Mouse (Mus musculus): ENCODE results near the gene Fgd6. TPM values are rescaled to one million over a fixed set of nuclear protein-coding genes. Genes with fewer than 3 reads are reported as not detected.

Gene Fgd6
- polyA plus RNA-seq (2016; fragmentation: Nextera tagmentation; extraction: Ambion mirVana): 5.2 TPM in 2 replicates

GRCm38 (mm10) chr10:94035658-94036374 is at the start of gene Fgd6, which contains the start of gene Vezt:
Fgd6 (plus strand) TSS chr10:94036001.
Vezt (minus strand) TSS chr10:94035817.
- whole genome bisulfite sequencing: under 1% methylated on average over 77 of the region's 77 CpGs
- no peaks in the 10 kb centered on the region for H3K9me3 ChIP-seq (replicated peaks)

GRCm38 (mm10) chr10:93994136-93994535 is 41.7 kb upstream of the Fgd6 start:
- H3K36me3 ChIP-seq: peaks cover 78% of the 10 kb centered on the region
- 97% methylated on average over 10 of the region's 10 CpGs for WGBS
- H3K4me3 ChIP-seq: no peak overlapping the region
- H3K4me1 ChIP-seq: no peaks in the 10 kb centered on the region
- H3K9me3 ChIP-seq (replicated peaks): no peaks in the 10 kb centered on the region
- H3K4me2 ChIP-seq (replicated peaks): no peak overlapping the region
- H3K9ac ChIP-seq: no peak overlapping the region
- H3K27me3 ChIP-seq: no peaks in the 10 kb centered on the region
- H3K27ac ChIP-seq: no peak overlapping the region
- no peak for ATAC-seq (ENCODE audit: low FRiP score)

More at GRCm38 (mm10) chr10:94035658-94036374, at the start of gene Fgd6, which contains the start of gene Vezt:
- Histone ChIP-seq H3K27ac (peak within 1 kb of the TSS; percentile 62), H3K4me2 (replicated peaks) (peak within 1 kb of the TSS; percentile 61), H3K27me3 (no peaks in the 10 kb centered on the region), H3K4me3 (peak within 1 kb of the TSS; percentile 59), H3K9ac (peak within 1 kb of the TSS; percentile 87), H3K4me1 (peaks cover 19% of the 10 kb centered on the region), H3K36me3 (peaks cover under 1% of the 10 kb centered on the region; the same call in 1 of the 2 replicates)
- peak; percentile 99 for ATAC-seq (ENCODE audit: low FRiP score)

GRCm38 (mm10) chr10:93995100-93995499 is 40.7 kb upstream of the Fgd6 start:
- peaks cover 79% of the 10 kb centered on the region for H3K36me3 ChIP-seq
- 100% methylated on average over 1 of the region's 1 CpGs for WGBS
- H3K9ac ChIP-seq: no peak overlapping the region
- ATAC-seq (ENCODE audit: low FRiP score): no peak
- no peaks in the 10 kb centered on the region for H3K9me3 ChIP-seq (replicated peaks)
- no peaks in the 10 kb centered on the region for H3K4me1 ChIP-seq
- no peak overlapping the region for H3K4me2 ChIP-seq (replicated peaks)
- no peak overlapping the region for H3K27ac ChIP-seq
- no peak overlapping the region for H3K4me3 ChIP-seq
- H3K27me3 ChIP-seq: no peaks in the 10 kb centered on the region

GRCm38 (mm10) chr10:93999357-93999756 is 36.4 kb upstream of the Fgd6 start:
- no peak overlapping the region for H3K9ac ChIP-seq
- no peaks in the 10 kb centered on the region for H3K9me3 ChIP-seq (replicated peaks)
- no peak for ATAC-seq (ENCODE audit: low FRiP score)
- peaks cover 81% of the 10 kb centered on the region for H3K36me3 ChIP-seq
- no peak overlapping the region for H3K27ac ChIP-seq
- no peaks in the 10 kb centered on the region for H3K4me1 ChIP-seq
- H3K4me3 ChIP-seq: no peak overlapping the region
- H3K4me2 ChIP-seq (replicated peaks): no peak overlapping the region
- WGBS: 93% methylated on average over 1 of the region's 1 CpGs
- no peaks in the 10 kb centered on the region for H3K27me3 ChIP-seq

- Histone ChIP-seq H3K4me2 (replicated peaks) (no peak overlapping the region), H3K4me3 (no peak overlapping the region), H3K27ac (no peak overlapping the region), H3K27me3 (no peaks in the 10 kb centered on the region), H3K4me1 (no peaks in the 10 kb centered on the region), H3K36me3 (peaks cover 72% of the 10 kb centered on the region), H3K9me3 (replicated peaks) (no peaks in the 10 kb centered on the region), H3K9ac (no peak overlapping the region)
- WGBS: 87% methylated on average over 10 of the region's 10 CpGs
- ATAC-seq (ENCODE audit: low FRiP score): no peak
These were observed 35.6 kb upstream of the Fgd6 start for GRCm38 (mm10) chr10:94000223-94000622.

GRCm38 (mm10) chr10:94008356-94008755 is 27.4 kb upstream of the Fgd6 start:
- Histone ChIP-seq H3K4me1 (0 out of 2 replicates have a peak, but pooled peaks cover 2% of the 10 kb centered on the region), H3K4me2 (replicated peaks) (no peak overlapping the region), H3K9me3 (replicated peaks) (no peaks in the 10 kb centered on the region), H3K36me3 (peaks cover 15% of the 10 kb centered on the region), H3K27ac (no peak overlapping the region), H3K4me3 (no peak overlapping the region), H3K9ac (no peak overlapping the region), H3K27me3 (no peaks in the 10 kb centered on the region)
- WGBS: 92% methylated on average over 2 of the region's 2 CpGs
- ATAC-seq (ENCODE audit: low FRiP score): no peak

GRCm38 (mm10) chr10:94009991-94010679 is 25.7 kb upstream of the Fgd6 start:
- Histone ChIP-seq H3K4me2 (replicated peaks) (no peak overlapping the region), H3K9ac (no peak overlapping the region), H3K36me3 (peaks cover 13% of the 10 kb centered on the region), H3K27me3 (no peaks in the 10 kb centered on the region), H3K27ac (no peak overlapping the region), H3K9me3 (replicated peaks) (no peaks in the 10 kb centered on the region), H3K4me1 (0 out of 2 replicates have a peak, but pooled peaks cover 2% of the 10 kb centered on the region), H3K4me3 (no peak overlapping the region)
- WGBS: 83% methylated on average over 3 of the region's 3 CpGs
- no peak for ATAC-seq (ENCODE audit: low FRiP score)

GRCm38 (mm10) chr10:94011024-94011423 is 24.8 kb upstream of the Fgd6 start:
- no peak overlapping the region; the same call in 1 of the 2 replicates for H3K27ac ChIP-seq
- WGBS: 66% methylated on average over 2 of the region's 2 CpGs
- H3K4me1 ChIP-seq: 0 out of 2 replicates have a peak, but pooled peaks cover 2% of the 10 kb centered on the region
- no peak for ATAC-seq (ENCODE audit: low FRiP score)
- no peaks in the 10 kb centered on the region for H3K9me3 ChIP-seq (replicated peaks)
- no peak overlapping the region for H3K4me3 ChIP-seq
- H3K27me3 ChIP-seq: no peaks in the 10 kb centered on the region
- H3K9ac ChIP-seq: no peak overlapping the region
- H3K4me2 ChIP-seq (replicated peaks): no peak overlapping the region
- H3K36me3 ChIP-seq: peaks cover 5% of the 10 kb centered on the region

GRCm38 (mm10) chr10:94013196-94013595 is 22.6 kb upstream of the Fgd6 start:
- H3K27me3 ChIP-seq: no peaks in the 10 kb centered on the region
- H3K27ac ChIP-seq: no peak overlapping the region
- H3K4me2 ChIP-seq (replicated peaks): no peak overlapping the region
- H3K9ac ChIP-seq: no peak overlapping the region
- no peaks in the 10 kb centered on the region for H3K36me3 ChIP-seq
- no peaks in the 10 kb centered on the region for H3K9me3 ChIP-seq (replicated peaks)
- ATAC-seq (ENCODE audit: low FRiP score): no peak
- 0 out of 2 replicates have a peak, but pooled peaks cover 2% of the 10 kb centered on the region for H3K4me1 ChIP-seq
- no peak overlapping the region for H3K4me3 ChIP-seq
- 50% methylated on average over 3 of the region's 3 CpGs for WGBS

- Histone ChIP-seq H3K4me2 (replicated peaks) (no peak overlapping the region), H3K36me3 (no peaks in the 10 kb centered on the region), H3K9me3 (replicated peaks) (no peaks in the 10 kb centered on the region), H3K9ac (no peak overlapping the region), H3K27me3 (no peaks in the 10 kb centered on the region), H3K27ac (no peak overlapping the region), H3K4me1 (0 out of 2 replicates have a peak, but pooled peaks cover 2% of the 10 kb centered on the region), H3K4me3 (no peak overlapping the region)
- WGBS: 77% methylated on average over 4 of the region's 4 CpGs
- ATAC-seq (ENCODE audit: low FRiP score): no peak
These were observed 21.6 kb upstream of the Fgd6 start for GRCm38 (mm10) chr10:94014200-94014599.

- no peaks in the 10 kb centered on the region for H3K27me3 ChIP-seq
These were observed 18.3 kb upstream of the Fgd6 start for GRCm38 (mm10) chr10:94017455-94017854.

GRCm38 (mm10) chr10:94020587-94020986 is 15.2 kb upstream of the Fgd6 start:
- Histone ChIP-seq H3K27me3 (no peaks in the 10 kb centered on the region), H3K4me2 (replicated peaks) (no peak overlapping the region), H3K27ac (no peak overlapping the region), H3K4me1 (no peaks in the 10 kb centered on the region), H3K9me3 (replicated peaks) (no peaks in the 10 kb centered on the region), H3K9ac (no peak overlapping the region), H3K4me3 (no peak overlapping the region), H3K36me3 (peaks cover 14% of the 10 kb centered on the region)
- WGBS: 79% methylated on average over 5 of the region's 5 CpGs
- ATAC-seq (ENCODE audit: low FRiP score): no peak

More at GRCm38 (mm10) chr10:94017455-94017854, 18.3 kb upstream of the Fgd6 start:
- WGBS: 97% methylated on average over 8 of the region's 8 CpGs
- H3K36me3 ChIP-seq: no peaks in the 10 kb centered on the region; the same call in 1 of the 2 replicates
- no peak overlapping the region for H3K4me2 ChIP-seq (replicated peaks)
- no peak for ATAC-seq (ENCODE audit: low FRiP score)
- H3K9me3 ChIP-seq (replicated peaks): no peaks in the 10 kb centered on the region
- H3K4me1 ChIP-seq: no peaks in the 10 kb centered on the region
- no peak overlapping the region for H3K9ac ChIP-seq
- no peak overlapping the region for H3K4me3 ChIP-seq
- H3K27ac ChIP-seq: no peak overlapping the region

Measured in hindbrain, embryonic 12.5 days (tissue).